Mouse (Mus musculus) ES-Bruce4 (cell line): ENCODE measurements at regions not wholly inside any gene's neighbourhood (a gene's known extent, or its start where the extent isn't known, plus 50 kb on each side); places are given as distances from the start of the nearest gene placed in this dataset.

ENCODE experiments used
- CTCF ChIP-seq: IDR thresholded peaks from one replicate; pipeline ENCODE4 v1.8.1; 2011; ENCODE audit warnings: low read depth, low read length
- EP300 ChIP-seq: IDR thresholded peaks from 2 replicates; pipeline ENCODE4 v1.6.1; 2011; ENCODE audit warnings: low read depth, low read length; ENCODE audit not compliant: insufficient read depth

- no peak for TF ChIP-seq EP300
- TF ChIP-seq CTCF, result no peak
Measured at GRCm38 (mm10) chr1:83922900-83923299, 441.1 kb downstream of the Pid1 start.
